Mouse (Mus musculus) G1E (cell line): ENCODE data around the gene Moxd1.

Source experiments
- CTCF ChIP-seq: IDR thresholded peaks from 2 replicates; pipeline ENCODE4 v1.5.1; 2012; ENCODE audit warnings: low read depth, low read length, inconsistent platforms, mixed read lengths
- GATA1 ChIP-seq: IDR thresholded peaks from 2 replicates; pipeline ENCODE4 v1.6.1; 2012; ENCODE audit warnings: borderline replicate concordance, low read length, inconsistent platforms, mixed read lengths
- POLR2AphosphoS5 ChIP-seq: IDR thresholded peaks from 2 replicates; pipeline ENCODE4 v1.6.1; 2012; ENCODE audit warnings: low read depth, low read length, inconsistent platforms; ENCODE audit not compliant: insufficient replicate concordance

DNA sequence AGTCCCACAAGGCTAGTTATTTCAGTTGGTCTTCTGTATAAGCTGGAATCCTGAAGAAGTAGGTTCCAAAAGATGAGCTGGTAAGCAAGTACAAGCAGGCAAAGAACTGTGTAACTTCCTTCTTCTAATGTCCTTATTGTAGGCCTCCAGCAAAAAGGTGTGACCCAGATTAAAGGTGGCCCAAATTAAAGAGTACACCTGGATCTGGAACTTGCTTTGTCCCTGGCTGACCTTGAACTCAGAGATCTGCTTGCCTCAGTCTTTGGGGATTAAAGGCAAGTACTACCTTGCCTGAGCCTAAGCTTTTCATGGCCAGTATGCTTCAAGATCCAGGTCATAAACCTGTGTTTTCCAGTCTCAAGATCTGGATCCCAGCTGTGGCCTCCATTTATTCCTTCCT lies 24.8 kb downstream of the Moxd1 start:
- TF ChIP-seq CTCF: no peak
- no peak for TF ChIP-seq GATA1
- no peak for TF ChIP-seq POLR2AphosphoS5
